Mouse (Mus musculus) spleen, postnatal 10 days (tissue): Measurements from ENCODE around the gene Cd24a.

ENCODE experiments used
- DNase-seq, 2 experiments: peaks; one replicate each; pipeline ENCODE4 v3.0.0; 2021 to 2022; ENCODE audit warnings: low spot score in 2 of 2

The Cd24a gene

DNA sequence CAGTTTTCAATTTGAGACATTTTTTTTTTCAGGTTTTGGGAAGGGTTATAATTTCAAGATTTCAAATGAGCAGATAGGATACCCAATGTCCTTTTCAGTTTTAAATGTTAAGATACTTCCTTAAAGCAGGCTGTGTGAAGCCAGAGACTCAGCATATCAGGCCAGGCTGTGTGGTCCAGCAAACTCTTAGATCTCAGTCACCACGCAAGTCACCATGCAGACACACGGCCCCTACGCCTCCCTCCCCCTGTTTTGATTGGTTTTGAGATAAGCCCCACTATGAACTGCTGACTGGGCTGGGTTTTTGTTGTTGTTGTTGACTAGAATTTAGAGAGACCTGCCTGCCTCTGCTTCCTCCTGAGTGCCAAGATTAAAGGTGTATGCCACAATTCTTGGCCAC lies 3.2 kb downstream of the Cd24a start:
- peak in 1 of 2 experiments; percentile 19 for DNase-seq

DNA sequence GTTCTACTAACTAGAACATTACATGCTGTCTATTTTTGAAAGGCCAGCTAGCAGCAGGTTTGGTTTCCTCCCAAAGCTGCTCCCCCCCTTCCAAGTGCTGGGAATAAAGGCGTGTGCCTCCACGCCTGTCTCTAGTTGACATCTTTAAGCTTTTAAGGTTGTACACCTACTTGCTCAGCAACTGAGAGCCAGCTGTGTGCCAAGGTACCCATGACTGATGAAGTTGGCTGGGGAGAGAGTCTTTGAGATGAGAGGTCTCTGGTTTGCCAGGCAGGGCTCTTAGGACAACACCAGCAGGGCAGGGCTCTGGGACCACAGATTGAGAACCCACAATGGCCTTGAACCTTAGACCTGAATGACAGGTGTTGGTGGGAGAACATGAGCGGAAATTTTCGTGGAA lies 6.5 kb downstream of the Cd24a start:
- peak in 1 of 2 experiments; percentile 37 for DNase-seq

DNA sequence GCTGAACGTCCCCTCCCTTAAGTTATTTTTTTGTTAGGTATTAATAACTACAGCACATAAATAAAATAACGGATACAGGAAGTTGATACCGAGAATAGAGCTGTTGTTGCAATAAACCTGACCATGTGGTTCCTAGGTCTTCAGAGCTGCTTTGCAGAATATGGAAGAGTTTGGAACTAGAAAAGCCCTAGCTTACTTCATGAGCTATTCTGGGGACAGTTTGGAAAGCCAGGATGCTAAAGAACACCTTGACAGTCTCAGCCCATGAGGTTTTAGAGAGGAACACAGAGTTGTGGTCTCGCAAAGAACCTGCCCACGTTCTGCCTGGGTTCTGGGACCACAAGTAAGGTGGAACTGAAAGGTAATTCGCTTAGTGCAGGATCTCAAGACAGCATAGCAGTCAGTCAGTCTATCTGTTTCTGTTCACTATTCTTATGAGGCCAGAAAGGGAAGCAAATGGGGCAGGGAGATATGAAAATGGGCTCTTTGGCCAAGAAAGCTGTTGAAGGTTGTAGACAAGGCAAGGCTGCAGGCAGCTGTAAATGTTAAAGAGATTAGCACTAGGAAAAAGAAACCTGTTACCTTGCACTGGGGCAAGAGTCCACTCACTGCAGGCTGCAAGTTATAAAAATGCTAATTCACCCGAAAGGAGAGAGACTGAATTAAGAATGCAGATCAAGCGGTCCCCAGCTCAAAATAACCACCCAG lies 10.5 kb downstream of the Cd24a start:
- DNase-seq = peak in 1 of 2 experiments; percentile 45

DNA sequence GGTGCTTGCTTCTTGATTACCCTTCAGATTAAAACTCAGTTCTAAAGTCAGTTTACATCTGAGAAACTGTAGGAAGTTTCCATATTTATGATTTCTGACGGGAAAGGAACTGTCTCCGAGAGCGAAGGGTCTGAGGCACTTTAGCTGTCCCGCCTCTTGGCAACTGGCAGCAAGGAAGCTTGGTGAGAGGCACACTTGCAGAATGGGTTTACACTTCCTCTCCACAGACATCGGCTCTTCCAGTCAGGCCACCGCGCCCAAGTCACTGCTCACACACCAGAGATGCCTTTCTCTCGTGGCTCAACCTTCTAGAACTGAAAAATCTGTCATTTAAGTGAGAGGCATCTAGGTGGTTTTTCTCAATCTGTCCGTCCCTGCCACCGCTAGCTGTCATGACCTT lies 13.4 kb downstream of the Cd24a start:
- peak; percentile 39 to 49 for DNase-seq

DNA sequence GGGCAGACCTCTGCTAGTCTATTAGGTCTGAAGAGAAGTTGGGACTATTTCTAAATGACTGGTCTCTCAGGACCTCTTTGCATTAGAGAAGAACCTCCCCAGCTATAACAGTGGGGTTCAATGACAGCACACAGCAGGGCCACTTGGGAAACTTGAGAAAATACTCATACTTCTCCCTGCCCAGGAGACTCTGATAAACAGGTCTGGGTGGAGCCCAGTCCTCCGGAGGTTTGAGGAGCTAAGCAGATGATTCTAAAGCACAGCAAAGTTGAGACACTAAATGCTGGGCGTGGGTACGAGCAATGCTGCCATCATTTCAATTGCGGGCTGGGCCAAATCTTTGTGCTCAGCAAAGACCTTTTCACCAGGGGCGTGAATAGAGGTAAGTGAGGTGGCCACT lies 15.1 kb downstream of the Cd24a start:
- DNase-seq = peak in 1 of 2 experiments; percentile 43

DNA sequence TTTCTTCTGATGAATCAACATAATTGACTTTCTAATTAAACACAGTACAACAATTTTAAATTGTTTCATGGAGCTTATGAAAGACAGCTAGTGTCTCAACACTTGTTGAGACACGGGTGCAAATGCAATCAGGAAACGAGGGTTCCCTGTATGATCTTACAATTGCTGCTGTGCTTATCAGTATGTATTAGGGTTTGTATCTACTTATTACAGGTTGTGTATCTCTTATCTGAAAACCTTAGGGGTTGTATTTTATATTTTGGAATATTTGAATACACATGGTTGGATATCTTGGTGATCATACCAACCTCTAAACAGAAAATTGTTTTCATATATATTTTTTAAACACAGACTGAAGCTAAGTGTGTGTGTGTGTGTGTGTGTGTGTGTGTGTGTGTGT lies 16.1 kb downstream of the Cd24a start:
- no peak for DNase-seq

DNA sequence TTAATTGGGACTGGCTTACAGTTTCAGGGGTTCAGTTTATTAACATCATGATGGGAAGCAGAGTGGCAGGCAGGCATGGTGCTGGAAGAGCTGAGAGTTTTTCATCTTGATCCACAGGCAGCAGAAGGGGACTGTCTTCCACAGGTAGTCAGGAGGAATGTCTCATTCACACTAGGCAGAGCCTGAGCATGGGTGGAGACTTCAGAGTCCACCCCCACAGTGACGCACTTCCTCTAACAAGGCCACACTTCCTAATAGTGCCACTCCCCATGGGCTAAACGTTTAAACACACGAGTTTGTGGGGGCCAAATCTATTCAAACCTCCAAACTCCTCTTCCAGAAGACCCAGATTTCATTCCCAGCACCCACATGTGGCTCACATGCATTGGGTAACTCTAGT lies 16.8 kb downstream of the Cd24a start:
- DNase-seq = no peak

DNA sequence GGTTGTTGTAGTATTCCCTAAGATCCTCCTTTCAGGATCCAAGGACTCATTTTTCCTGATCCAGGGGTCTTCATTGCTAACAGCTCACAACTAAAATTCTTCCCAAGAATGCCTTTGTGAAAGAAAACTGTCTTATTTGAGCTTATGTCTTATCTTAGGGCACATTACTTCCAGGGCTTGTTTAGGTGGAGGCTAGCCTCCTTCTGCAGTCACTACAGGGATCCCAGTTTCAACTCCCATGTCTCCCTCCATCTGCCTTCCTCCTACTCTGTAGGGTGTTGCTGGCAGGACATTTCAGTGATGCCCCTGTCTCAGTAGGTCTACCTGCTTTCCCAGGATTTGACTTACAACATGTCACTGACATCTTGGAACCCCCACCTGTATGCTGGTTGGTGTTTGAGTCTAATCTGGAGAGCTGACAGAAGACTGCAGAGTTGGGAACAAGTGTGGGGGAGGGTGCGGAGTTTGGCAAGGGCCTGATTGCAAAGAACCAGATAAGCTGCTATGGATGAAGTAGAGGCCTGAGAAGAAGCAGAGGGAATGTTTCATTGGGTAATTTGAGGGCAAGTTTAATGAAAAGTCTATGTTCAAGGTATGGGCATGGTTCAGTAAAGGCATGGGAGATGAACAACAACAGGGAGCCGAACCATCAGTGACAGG lies 20.1 kb downstream of the Cd24a start:
- DNase-seq = peak in 1 of 2 experiments; percentile 63

DNA sequence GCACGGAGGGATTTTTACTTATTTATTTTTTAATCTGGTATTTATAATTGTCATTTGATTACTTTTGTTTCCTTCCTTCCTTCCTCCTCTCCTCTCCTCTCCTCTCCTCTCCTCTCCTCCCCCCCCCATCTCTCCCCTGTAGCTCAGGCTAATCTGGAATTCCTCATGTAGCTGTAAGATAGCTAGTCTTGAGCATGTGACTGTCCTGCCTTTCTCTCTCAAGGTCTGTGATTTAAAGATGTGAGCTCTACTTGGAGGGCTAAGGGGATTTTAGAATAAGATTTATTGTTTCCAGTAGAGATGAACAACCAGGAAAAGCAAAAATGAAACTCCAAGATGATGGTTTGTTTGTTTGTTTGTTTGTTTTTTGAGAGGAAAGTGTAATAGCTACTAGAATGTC lies 23.0 kb downstream of the Cd24a start:
- no peak for DNase-seq

DNA sequence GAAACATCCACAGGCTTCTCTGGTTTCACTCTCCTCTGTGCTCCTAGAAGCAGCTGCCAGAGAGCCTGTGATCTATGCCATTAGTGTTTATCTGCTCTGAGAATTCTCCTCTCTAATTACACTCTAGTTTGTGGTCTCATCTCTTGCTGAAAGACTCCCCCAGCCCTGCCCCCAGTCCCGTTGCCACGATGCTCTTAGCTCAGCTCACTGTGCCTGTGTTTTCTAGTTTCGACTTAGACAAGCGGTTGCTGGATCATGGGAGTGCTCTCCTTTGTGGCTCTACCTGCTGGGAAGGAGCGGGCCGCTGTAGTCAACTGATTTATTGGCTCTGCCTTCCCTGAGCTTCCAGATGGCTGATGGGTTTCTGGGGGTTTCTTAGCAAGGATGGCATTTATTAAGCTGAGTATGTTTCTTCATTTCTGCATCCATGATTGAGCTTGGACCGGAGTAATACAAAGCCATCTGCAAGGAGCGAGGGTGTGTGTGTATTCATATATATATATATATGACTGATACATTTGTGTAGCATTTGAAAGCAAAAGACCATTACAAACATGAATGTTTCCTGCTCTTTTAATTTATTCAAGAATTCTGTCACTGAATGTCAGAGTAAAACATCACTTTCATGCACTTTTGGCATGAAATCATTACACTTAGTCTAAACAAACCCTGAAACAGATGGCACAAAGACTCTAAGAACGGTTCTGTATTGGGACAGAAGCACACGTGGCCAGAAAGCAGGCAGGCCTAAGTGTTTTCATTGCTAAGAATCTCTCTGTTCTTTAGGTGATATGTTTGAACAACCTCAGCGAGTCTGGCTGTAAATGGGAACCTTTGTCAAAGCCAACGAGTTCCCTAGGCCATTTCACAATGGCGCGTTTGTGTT lies 23.7 kb downstream of the Cd24a start:
- no peak for DNase-seq

DNA sequence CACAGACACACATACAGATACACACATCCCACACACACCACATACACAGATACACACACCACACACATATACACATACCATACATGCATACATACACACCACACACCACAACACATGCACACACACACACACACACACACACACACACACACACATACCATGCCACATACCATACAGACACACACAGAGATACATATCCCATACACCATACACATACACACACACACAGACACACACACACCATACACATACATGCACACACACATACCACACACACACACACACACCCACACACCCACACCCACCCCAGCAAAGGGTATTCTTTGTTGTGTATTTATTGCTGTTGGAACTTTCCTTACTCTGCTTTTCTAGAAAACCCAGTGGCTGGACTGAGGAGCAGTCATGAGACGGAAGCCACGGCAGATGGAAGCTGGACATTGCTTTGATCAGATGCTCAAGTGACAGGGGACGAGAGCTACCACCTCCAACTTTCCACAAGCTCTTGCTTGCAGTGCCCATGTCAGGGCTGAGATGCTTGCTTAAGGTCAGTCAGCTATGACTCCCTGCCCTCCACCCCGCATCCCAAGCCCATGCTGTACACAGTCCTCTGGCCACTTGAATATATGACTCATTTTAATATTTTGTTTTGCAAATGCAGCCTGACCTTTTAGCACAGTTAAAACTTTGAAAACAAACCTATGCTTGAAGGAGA lies 26.0 kb downstream of the Cd24a start:
- DNase-seq = no peak

DNA sequence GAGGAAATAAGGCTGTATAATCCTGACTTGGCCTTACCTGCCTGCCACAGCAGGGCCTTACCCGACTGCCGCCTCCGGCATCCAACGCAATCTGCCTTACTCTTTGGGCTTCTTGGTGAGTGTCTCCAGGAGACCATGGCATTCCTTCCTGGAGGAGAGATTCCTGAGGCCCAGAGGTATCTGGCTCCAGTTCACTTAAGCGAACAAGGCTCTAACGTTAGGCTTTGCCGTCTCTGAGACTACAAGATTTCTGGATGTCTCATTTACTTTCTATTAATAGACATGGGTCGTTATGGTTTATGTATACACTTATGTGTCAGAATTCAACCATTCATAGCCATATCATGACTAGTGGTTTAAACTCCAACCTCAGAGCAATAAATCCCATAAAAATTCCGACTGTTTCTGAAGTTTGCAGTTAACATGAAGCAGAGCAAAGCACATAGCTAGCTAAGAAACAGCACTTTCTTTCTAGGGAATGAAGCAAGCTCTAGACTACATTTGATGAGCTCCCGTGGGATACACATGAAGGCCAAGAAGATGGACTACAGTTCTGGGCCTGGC lies 26.7 kb downstream of the Cd24a start:
- no peak for DNase-seq

DNA sequence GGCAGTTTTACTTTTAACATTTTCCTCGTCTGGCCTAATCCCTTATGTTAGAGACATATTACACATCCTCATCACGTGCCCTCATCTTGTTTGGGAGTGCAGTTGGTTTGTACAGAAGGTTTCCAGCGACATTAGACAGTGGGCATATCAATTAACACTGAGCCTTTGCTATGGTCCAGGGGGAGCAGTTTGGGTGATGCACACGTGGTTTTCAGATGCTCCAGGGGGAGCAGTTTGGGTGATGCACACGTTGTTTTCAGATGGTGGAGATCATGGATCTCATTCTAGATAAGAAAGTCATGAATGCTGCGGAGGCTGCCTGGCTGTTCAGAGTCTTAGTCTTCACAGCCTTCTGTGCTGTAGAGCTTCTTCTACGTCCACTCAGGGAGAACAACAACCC lies 27.8 kb downstream of the Cd24a start:
- DNase-seq = no peak

DNA sequence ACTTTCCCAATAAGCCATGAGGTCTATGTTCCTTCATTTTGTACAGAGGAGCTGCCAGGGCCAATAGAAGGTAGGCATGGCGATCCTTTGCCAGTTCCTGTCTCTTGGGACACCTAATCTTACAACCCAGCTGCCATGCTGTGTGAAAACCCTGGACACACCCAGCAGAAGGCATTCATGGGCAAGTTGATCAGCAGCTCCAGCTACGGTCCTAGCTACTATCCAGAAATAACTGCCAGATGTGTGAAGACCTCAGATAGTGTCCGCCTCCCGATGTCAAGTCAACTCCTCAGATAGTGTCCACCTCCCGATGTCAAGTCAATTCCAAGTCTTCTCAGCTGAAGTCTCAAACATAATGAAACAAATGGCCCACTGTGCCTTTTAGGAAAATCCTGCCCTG lies 31.4 kb downstream of the Cd24a start:
- DNase-seq = peak in 1 of 2 experiments; percentile 85

DNA sequence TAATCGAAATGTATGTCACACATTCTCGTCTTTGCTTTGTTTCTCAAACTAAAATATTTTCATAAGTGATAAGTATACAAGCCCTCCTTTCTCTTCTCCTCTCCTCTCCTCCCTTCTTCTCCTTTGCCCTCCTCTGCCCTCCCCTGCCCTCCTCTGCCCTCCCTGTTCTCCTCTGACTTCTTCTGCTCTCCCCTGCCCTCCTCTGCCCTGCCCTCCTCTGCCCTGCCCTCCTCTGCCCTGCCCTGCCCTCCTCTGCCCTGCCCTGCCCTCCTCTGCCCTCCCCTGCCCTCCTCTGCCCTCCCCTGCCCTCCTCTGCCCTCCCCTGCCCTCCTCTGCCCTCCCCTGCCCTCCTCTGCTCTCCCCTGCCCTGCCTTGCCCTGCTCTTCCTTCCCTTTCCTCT lies 31.9 kb downstream of the Cd24a start:
- DNase-seq = peak in 1 of 2 experiments; percentile 62

DNA sequence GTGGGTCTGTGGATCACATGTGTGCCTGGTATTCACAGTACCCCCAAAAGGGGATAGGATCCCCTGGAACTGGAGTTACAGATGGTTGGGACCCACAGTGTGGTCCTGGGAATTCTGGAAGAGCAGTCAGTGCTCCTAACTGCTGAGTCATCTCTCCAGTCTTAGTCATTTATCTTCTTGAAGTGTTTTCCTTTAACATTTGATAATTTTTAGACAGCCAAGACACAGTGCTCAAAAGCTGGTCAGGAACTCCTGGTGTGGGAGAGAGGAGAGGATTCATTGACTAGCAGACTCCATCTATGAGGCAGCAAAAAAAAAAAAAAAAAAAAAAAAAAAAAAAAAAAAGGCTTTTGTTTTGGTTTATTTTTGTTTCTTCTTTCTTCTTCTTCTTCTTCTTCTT lies 33.0 kb downstream of the Cd24a start:
- DNase-seq = no peak

DNA sequence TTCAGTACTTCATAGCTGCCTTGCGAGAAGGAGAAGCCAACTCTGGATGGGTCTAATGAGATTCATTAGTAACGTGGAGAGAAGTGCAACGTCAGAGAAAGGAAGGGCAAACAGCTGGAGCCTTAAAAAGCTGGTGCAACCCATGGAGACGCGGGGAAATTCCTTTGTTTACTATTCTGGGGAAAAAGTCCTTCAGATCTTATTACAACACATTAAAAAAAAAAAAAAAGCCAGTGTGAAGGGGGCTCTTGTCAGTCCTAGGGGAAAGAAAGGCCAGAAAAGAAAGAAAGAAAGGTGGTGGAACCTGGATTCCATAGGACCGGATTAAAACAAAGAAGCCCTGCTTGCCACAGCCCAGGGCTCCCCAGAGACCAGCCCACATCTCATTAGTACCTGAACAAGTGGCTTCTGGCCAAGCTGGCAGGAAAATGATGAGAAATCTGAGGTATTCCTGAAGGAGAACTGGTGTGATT lies 41.0 kb downstream of the Cd24a start:
- no peak for DNase-seq

DNA sequence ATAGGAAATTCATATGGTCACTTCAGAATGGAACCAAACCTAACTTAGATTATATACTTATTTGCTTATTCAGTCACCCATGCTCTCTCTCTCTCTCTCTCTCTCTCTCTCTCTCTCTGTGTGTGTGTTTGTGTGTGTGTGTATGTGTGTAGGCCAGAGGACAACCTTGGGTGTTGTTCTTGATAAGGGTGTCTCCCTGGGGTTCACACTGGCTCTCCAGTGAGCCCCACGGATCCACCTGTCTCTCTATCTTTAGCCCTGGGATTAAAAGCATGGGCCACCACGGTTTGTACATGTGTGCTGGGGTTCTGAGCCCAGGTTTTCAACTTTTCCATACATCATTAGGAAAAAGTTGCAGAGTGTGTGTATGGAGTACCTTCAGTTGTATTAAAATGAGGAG lies 41.9 kb downstream of the Cd24a start:
- no peak for DNase-seq

DNA sequence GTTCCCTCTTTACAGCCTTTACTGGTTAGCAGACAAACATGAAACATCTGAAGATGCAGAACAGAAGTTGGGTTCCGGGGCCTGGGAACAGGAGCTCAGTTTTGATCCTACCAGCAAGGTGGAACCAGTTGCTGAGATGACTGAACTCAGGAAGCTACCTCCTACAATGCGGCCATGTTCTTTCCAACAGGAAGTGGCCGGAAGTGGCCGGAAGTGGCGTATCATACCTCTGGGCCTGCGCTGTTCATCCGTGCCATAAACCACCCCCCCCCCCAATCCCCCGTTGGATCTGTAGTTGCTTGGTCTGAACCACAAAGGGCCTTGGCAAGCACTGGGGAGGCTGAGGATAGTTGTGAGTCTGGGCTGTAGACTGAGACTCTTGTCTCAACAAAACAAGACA lies 45.4 kb downstream of the Cd24a start:
- no peak for DNase-seq

DNA sequence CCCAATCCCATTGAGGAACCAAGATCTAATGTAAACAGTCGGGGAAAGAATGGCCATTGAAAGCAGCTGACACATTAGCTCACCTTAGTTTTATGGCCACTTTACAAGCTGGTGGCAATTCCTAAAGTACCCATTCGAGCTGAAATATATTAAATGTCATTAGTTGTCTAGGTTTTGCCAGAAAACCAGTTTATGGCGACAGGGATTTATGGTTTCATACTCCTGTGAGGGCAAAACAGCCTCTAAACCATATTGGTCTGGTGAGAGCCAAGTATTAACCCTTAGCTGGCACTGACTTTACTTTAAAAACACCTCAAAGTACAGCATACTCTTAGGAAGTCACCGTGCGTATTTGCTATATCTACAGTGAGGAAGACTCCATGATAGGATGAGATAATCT lies 46.3 kb downstream of the Cd24a start:
- DNase-seq = no peak

DNA sequence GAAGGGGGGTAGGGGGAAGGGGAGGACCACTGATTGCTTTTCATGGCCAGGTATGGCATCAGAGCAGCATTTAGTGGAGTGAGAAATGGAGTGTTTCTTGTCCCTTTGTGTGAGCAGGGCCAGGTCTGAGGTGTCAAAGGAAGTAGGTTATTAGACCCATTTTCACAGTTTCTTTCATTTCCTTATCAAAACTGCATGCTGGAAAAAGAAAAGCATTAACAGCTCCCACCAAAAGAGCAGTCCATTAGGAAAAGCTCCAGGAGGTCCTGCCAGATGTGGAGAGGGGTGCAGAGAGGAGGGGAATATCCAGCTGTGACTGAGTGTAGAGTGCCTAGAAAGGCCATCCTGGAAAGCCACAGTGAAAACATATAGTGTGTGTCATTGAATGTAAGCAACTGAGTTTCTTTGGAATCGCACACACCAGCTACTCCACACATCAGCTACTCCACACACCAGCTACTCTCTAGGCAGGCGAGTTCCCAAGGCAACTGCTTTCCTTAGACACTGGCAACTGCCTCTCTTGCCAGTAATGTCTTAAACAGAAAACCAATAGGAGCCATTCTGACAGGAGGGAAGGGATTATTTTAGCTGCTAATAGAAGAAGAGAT lies 46.8 kb downstream of the Cd24a start:
- no peak for DNase-seq
